Mouse (Mus musculus) brain, embryonic 14.5 days (tissue): ENCODE data around the gene Syt8. TPM values are rescaled to one million over a fixed set of nuclear protein-coding genes. Genes with fewer than 3 reads are reported as not detected.
"Not testable (repeated sequence)": the region's sequence is repeated elsewhere in the genome, so short reads cannot be mapped to it uniquely, and the experiment has no call there.

Experiments used
- DNase-seq: peaks from one replicate; pipeline ENCODE4 v3.0.0-alpha.2; 2011; ENCODE audit warnings: low read depth
- CTCF ChIP-seq: fragments of 200-500 bp; IDR thresholded peaks from 2 replicates; pipeline ENCODE4 v1.5.1; 2012; ENCODE audit warnings: inconsistent platforms, mild to moderate bottlenecking, moderate library complexity, borderline replicate concordance; ENCODE audit not compliant: insufficient read depth, insufficient read length; ENCODE audit errors: extremely low read depth
- POLR2A ChIP-seq: fragments of 200-500 bp; IDR thresholded peaks from 2 replicates; pipeline ENCODE4 v1.6.1; 2012; ENCODE audit warnings: mild to moderate bottlenecking, inconsistent platforms, borderline replicate concordance; ENCODE audit not compliant: poor library complexity, insufficient read depth, insufficient read length, severe bottlenecking; ENCODE audit errors: extremely low read depth
- polyA plus RNA-seq: library from polyadenylated mRNA; depleted of rRNA; stranded (reverse); fragments of >200 nt; gene quantifications from 2 replicates; pipeline ENCODE4 v1.2.3, GENCODE M21; 2012

The Syt8 gene
- polyA plus RNA-seq, 1 experiment = 0.44 TPM

DNA sequence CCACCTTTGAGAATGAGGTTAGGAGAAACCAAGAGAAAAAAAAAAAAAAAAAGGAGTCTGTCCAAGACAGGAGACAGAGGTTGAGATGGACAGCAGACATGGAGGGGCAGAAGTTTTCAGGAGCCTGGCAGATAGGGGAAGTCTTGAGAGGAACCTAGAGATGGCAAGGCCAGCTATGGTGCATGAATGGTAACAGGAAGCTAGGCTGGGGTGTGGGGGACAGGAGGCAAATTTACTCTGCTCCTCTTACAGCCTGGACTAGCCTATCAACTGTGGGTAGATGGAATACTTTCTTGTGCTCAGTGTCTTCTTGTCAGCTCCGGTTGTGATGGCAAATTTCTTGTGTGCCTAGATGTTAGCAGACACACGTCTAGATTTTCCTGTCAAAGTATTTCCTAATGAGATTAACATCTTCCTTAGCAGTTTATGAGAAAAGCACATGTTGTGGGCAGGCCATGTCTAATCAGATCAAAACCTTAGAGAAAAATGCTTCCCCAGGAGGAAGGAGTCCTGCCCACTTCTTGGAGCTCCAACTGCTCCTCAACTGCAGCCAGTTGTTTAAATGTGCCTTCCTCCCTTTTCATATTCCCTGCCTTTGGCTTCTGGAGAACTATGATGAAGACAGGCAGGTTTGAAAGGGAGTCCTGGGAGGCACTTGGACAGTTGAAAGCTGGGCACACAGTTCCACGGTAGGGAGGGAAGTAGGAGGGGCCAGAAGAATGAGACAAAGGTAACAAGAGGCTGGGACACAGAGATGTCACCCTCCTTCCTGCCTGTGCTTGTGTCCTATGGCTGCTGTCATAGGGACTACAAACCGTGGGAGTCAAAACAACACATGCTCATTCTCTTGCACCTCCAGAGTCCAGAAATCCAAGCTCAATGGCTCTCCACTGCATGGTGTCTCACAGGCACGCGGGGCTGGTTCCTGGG is 40.1 kb upstream of the Syt8 start:
- DNase-seq = no peak
- TF ChIP-seq POLR2A = no peak
- no peak for TF ChIP-seq CTCF

DNA sequence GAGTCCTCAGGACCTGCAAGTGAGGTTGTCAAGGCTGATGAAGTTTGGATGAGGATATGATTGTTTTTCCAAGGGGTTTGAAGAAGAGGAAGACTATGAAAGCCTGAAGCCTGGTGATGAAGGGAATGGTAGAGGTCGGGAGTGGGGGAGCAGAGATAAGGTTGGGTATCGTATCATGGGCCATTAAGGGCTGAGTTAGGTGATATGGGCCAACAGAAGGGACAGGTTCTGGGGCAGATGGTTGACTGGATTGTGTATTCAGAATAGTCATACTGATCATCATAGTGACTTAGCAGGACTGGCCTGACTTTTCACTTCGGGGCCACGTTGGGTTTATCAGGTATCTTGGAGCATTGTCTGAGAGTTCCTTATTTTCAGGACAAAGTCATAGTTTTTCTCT is 39.2 kb upstream of the Syt8 start:
- TF ChIP-seq CTCF (no peak), POLR2A (no peak)
- DNase-seq = no peak

DNA sequence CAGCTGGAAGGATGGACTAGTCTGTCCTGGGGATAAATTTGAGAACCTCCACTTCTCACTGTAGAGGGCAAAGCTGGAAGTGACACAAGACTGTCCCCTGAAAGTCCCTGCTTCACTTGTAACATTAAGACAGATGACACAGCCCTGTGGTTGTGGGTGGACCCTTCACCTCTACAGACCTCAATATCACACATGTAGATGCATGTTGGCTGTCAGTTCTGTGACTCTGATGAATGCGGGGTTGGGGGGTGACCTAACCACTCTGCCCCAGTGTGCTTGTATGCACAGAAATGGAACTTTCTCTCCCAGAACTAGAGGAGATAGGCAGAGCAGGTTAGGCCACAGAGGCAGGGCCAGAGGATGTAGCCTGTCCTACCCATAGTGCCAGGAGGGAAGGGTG is 38.0 kb upstream of the Syt8 start:
- TF ChIP-seq POLR2A (no peak), CTCF (no peak)
- no peak for DNase-seq

DNA sequence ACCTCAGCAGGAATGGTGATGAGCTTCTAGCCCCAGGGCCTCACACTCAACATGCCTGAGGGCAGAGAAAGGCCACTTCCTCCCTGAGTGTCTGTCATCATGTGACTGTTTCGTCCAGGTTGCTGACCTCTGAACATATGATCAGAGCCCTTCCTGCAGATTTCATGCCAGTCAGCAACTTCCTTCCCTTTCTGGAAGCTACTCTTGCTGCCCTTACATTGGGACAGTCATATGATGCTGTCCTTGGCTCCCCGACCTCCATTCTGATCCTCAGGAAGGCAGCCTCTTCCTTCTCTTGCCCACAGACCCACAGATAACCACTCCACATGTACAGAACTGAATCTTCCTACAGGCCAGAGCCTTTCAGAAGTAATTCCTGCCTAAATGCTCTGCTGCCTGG is 36.6 kb upstream of the Syt8 start:
- TF ChIP-seq POLR2A (no peak), CTCF (no peak)
- DNase-seq = no peak

DNA sequence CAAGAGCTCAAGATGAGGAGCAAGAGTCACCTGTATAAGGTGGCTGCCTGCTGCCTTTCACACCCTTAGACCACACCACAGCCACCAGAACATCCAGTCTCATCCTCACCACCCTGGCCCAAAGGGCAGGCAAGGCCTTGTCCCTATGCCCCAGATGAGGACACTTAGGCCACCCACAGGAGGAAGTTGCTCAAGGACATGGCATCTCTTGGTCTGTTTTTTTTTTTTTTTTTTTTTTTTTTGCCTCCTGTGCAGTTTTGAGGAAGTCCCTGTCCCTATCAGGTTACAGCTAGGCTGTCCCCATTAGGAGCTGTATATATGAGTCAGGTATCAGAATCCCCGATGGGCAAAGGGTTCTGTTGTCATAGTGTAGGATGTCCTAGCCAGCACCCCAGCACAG is 35.4 kb upstream of the Syt8 start:
- no peak for TF ChIP-seq CTCF
- no peak for TF ChIP-seq POLR2A
- no peak for DNase-seq

DNA sequence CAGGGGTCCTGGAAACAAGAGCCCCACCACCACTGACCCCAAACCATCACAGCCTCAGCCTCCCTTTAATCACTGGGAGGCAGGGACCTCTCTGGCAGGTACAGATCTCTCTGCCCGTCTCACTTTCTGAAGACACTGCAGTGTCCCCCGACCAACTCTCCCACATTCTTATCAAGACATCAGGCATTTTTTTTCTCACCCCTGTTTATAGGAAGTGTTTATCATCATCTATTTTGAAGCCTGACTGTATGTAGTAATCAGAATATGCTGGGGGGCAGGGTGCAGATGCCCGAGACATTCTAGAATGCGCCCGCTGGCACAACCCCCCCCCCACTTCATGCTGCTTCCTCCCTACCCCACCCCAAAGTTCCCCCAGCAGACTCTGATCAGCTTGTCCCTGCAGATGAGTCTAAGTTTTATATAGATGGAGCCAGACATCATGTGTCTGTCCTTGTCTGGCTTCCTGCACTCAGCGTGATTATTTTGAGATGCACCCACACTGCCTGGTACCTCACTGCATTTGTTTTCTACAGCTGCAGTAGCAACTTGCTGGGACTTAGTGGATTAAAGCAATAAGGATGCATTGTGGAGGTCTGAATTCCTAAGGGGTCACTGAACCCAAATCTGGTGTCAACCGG is 34.4 kb upstream of the Syt8 start:
- no peak for DNase-seq
- TF ChIP-seq CTCF (no peak), POLR2A (no peak)

DNA sequence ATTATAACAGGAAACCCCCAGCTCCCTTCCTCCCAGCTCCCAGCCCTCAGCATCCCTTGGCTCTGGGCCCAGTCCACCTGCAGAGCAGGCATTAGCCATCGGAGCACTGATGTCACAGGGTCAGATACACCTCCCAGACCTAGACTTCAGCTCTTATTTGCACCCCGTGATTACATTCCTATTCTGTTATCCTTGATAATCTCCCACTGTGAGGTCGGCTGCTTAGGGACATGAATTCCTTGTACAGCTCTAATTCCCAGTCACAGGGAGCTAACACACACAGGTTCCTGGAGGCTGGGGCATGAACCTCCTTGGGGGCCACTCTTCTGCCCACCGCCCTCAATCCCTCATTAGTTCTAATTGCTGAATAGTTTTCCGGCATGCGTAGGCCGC is 33.9 kb upstream of the Syt8 start:
- TF ChIP-seq CTCF = no peak
- no peak for TF ChIP-seq POLR2A
- peak; percentile 46 for DNase-seq

DNA sequence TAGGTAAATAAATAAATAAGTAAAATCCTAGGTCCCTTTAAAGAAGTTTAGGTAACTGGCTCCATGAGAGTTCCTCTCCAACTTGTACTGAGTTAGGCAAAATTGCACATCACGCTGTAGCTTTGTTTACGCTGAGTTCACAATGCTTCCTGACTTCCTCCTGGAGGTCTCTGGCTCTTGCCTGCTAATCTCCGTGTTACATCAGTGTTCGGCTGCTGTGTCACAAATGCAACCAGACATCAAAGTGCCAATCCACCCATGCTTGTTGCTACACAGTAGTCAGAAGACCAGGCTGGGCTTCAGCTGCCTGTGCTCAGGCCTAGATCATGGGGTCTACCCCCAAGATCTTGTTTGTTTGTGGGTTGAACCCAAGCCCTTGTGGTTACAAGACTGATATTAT is 31.1 kb upstream of the Syt8 start:
- DNase-seq = no peak
- TF ChIP-seq CTCF = no peak
- TF ChIP-seq POLR2A = no peak

DNA sequence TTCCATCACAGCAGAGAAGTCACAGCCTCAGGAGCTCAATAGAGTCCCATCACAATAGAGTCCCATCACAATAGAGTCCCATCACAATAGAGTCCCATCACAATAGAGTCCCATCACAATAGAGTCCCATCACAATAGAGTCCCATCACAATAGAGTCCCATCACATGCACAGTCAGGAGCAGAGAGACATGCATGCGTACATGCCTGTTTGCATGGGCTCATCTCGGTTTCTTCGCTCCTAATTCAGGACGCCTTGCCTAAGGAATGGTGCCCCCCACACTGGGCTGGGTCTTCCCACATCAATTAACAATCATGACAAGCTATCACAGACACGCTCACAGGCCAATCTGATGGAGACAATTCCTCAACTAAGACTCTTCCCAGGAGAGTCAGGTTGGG is 29.5 kb upstream of the Syt8 start:
- not testable (repeated sequence) for DNase-seq

DNA sequence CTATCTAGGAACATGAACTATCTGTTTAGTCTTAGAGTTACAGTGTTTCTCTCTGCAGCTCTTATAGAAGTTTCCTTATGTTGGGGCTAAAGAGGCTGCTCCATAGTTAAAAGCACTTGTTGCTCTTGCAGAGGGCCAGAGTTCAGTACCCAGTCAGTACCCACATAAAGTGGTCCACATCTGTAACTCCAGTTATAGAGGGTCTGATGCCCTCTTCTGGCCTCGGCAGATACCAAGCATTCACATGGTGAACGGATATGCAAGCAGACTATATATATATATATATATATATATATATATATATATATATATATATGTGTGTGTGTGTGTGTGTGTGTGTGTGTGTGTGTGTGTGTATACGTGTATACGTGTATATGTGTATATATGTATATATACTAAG is 26.7 kb upstream of the Syt8 start:
- DNase-seq = no peak
- TF ChIP-seq POLR2A (no peak), CTCF (no peak)

DNA sequence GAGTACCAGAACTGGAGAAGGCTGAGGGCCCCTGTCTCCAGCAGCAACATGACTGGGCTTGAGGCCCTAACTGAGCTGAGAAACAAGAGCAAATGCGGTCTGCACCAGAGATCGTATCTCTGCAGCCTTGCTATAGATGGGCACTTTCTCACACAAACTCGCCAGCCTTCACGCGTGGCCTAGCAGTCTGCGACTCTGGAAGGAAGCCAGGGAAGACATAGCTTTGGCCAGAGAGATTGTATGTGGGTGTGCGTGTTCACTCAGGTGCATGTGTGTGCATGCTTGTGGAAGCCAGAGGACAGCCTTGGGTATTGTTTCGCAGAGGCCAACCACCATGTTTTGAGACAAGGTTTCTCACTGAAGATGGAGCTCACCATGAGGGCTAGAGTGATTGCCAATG is 26.0 kb upstream of the Syt8 start:
- no peak for DNase-seq
- TF ChIP-seq CTCF = no peak
- no peak for TF ChIP-seq POLR2A

DNA sequence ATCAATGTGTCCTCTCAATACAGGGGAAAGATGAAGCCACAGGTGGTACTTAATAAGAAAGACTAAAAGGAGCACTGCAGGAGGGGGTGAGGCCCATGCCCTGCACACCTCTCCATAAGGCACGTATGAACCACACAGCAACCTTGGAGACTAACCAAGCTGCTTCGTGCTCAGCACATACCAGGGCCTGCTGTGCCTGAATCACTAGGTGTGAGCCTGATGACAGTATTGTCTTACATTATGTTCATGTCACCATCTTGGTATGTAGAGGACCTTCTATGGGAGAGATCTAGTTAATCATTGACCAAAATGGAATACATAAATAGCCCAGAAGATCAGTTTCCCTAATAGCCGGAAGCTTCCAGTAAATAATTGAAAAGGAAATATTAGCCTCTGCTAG is 25.0 kb upstream of the Syt8 start:
- no peak for DNase-seq
- no peak for TF ChIP-seq POLR2A
- no peak for TF ChIP-seq CTCF

DNA sequence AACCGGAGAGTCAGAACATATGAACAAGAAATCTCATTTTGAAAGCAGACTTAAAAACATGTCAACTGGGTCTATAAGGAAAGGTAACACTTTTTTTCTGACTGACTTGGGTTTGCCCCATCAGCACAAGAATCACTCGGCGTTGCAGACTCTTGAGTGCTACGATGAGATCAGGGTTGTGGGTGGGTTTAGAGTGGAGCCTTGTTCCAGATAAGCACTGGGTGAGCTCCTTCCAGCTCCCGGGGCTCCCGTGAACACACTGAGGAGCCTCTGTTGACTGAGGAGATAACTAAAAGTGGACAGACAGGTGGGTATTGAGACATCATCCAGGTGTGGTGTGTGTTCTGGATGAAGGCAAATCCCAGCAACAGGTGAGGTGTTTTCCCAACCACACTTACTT is 21.4 kb upstream of the Syt8 start:
- no peak for DNase-seq
- no peak for TF ChIP-seq POLR2A
- no peak for TF ChIP-seq CTCF
